Mouse (Mus musculus): ENCODE measurements around the gene Cd2bp2. TPM values are rescaled to one million over a fixed set of nuclear protein-coding genes. Genes with fewer than 3 reads are reported as not detected.

The Cd2bp2 gene
- 10 to 100 TPM; 57.3 to 57.7 TPM for total RNA-seq (2021)

- peak; percentile 95 for DNase-seq
Observed at GRCm38 (mm10) chr7:127195544-127196295, at the start of gene Cd2bp2. Gene Cd2bp2, minus strand, starts transcription at chr7:127196050.

GRCm38 (mm10) chr7:127244658-127245510, 49.0 kb upstream of the Cd2bp2 start:
- no peak for DNase-seq

GRCm38 (mm10) chr7:127243870-127244657, 48.2 kb upstream of the Cd2bp2 start, which contains the start of gene Zfp771:
Gene Zfp771, plus strand, starts transcription at chr7:127244274.
- peak; percentile 95 for DNase-seq

GRCm38 (mm10) chr7:127243361-127243867, 47.6 kb upstream of the Cd2bp2 start:
- DNase-seq, result no peak

- DNase-seq, result no peak
Observed at GRCm38 (mm10) chr7:127234777-127235176, 38.9 kb upstream of the Cd2bp2 start.

- DNase-seq, result no peak
Observed at GRCm38 (mm10) chr7:127233765-127234164, 37.9 kb upstream of the Cd2bp2 start.

- DNase-seq, result no peak
Observed at GRCm38 (mm10) chr7:127233368-127233749, 37.5 kb upstream of the Cd2bp2 start.

- peak; percentile 85 for DNase-seq
Observed at GRCm38 (mm10) chr7:127232622-127233367, 36.9 kb upstream of the Cd2bp2 start, which contains the start of the genes Zfp553 and Sept1. Gene Zfp553, plus strand, starts transcription at chr7:127233061. Gene Sept1, minus strand, starts transcription at chr7:127233130.

- DNase-seq, result no peak
Observed at GRCm38 (mm10) chr7:127231826-127232621, 36.2 kb upstream of the Cd2bp2 start.

GRCm38 (mm10) chr7:127231376-127231775, 35.5 kb upstream of the Cd2bp2 start:
- no peak for DNase-seq

GRCm38 (mm10) chr7:127228615-127229303, 32.9 kb upstream of the Cd2bp2 start:
- DNase-seq, result peak; percentile 91

- DNase-seq, result no peak
Observed at GRCm38 (mm10) chr7:127225147-127225995, 29.5 kb upstream of the Cd2bp2 start.

- DNase-seq, result no peak
Observed at GRCm38 (mm10) chr7:127224616-127225015, 28.8 kb upstream of the Cd2bp2 start.

GRCm38 (mm10) chr7:127223515-127224478, 27.9 kb upstream of the Cd2bp2 start:
- no peak for DNase-seq

GRCm38 (mm10) chr7:127223106-127223505, 27.3 kb upstream of the Cd2bp2 start:
- DNase-seq, result no peak

GRCm38 (mm10) chr7:127220440-127220839, 24.6 kb upstream of the Cd2bp2 start:
- no peak for DNase-seq

- DNase-seq, result no peak
Observed at GRCm38 (mm10) chr7:127218670-127219069, 22.8 kb upstream of the Cd2bp2 start.

All from heart, postnatal 4 days (tissue).